Mouse (Mus musculus): ENCODE data around the gene Gm17455. TPM values are rescaled to one million over a fixed set of nuclear protein-coding genes. Genes with fewer than 3 reads are reported as not detected.
A peak's percentile ranks its signal among the peaks of the same experiment; 100 is the strongest.

Gm17455 gene
- total RNA-seq, 2 experiments from 2014 or later = 1.4 to 2.1 TPM

- intact Hi-C loops (cut with DNase I) = no loop called here
- DNase-seq (ENCODE audit: extremely low spot score in 1 of 2, low spot score in 2 of 2) = no peak
These were observed 27.7 kb upstream of the Gm17455 start for GRCm38 (mm10) chr10:60371596-60372386.

GRCm38 (mm10) chr10:60373543-60373936 lies 26.0 kb upstream of the Gm17455 start:
- no peak for DNase-seq (ENCODE audit: extremely low spot score in 1 of 2, low spot score in 2 of 2)
- intact Hi-C loops (cut with DNase I) = no loop called here

- peak in 1 of 2 experiments; percentile 59 for DNase-seq (ENCODE audit: extremely low spot score in 1 of 2, low spot score in 2 of 2)
- intact Hi-C loops (cut with DNase I) = no loop called here
These were observed 25.5 kb upstream of the Gm17455 start for GRCm38 (mm10) chr10:60373937-60374578.

- intact Hi-C loops (cut with DNase I) = no loop called here
- DNase-seq (ENCODE audit: extremely low spot score in 1 of 2, low spot score in 2 of 2) = no peak
These were observed 22.8 kb upstream of the Gm17455 start for GRCm38 (mm10) chr10:60376704-60377103.

GRCm38 (mm10) chr10:60379419-60379957 lies 20.0 kb upstream of the Gm17455 start:
- no peak for DNase-seq (ENCODE audit: extremely low spot score in 1 of 2, low spot score in 2 of 2)
- intact Hi-C loops (cut with DNase I) = no loop called here

- no peak for DNase-seq (ENCODE audit: extremely low spot score in 1 of 2, low spot score in 2 of 2)
- intact Hi-C loops (cut with DNase I) = no loop called here
These were observed 19.3 kb upstream of the Gm17455 start for GRCm38 (mm10) chr10:60380229-60380628.

GRCm38 (mm10) chr10:60381142-60381925 lies 18.2 kb upstream of the Gm17455 start:
- no peak for DNase-seq (ENCODE audit: extremely low spot score in 1 of 2, low spot score in 2 of 2)
- intact Hi-C loops (cut with DNase I) = no loop called here

- intact Hi-C loops (cut with DNase I) = no loop called here
- no peak for DNase-seq (ENCODE audit: extremely low spot score in 1 of 2, low spot score in 2 of 2)
These were observed 11.2 kb upstream of the Gm17455 start for GRCm38 (mm10) chr10:60388332-60388731.

- intact Hi-C loops (cut with DNase I) = no loop called here
- DNase-seq (ENCODE audit: extremely low spot score in 1 of 2, low spot score in 2 of 2) = no peak
These were observed 10.1 kb upstream of the Gm17455 start for GRCm38 (mm10) chr10:60389447-60389865.

- DNase-seq (ENCODE audit: extremely low spot score in 1 of 2, low spot score in 2 of 2) = no peak
- intact Hi-C loops (cut with DNase I) = no loop called here
These were observed 9.2 kb upstream of the Gm17455 start for GRCm38 (mm10) chr10:60390177-60390903.

GRCm38 (mm10) chr10:60390904-60391420 lies 8.6 kb upstream of the Gm17455 start:
- intact Hi-C loops (cut with DNase I) = no loop called here

GRCm38 (mm10) chr10:60391661-60392060 lies 7.9 kb upstream of the Gm17455 start:
- intact Hi-C loops (cut with DNase I) = no loop called here
- no peak for DNase-seq (ENCODE audit: extremely low spot score in 1 of 2, low spot score in 2 of 2)

More at GRCm38 (mm10) chr10:60390904-60391420, 8.6 kb upstream of the Gm17455 start:
- no peak for DNase-seq (ENCODE audit: extremely low spot score in 1 of 2, low spot score in 2 of 2)

- peak in 1 of 2 experiments; percentile 35 for DNase-seq (ENCODE audit: extremely low spot score in 1 of 2, low spot score in 2 of 2)
- intact Hi-C loops (cut with DNase I) = no loop called here
These were observed 4.6 kb upstream of the Gm17455 start for GRCm38 (mm10) chr10:60394936-60395335.

GRCm38 (mm10) chr10:60395605-60396004 lies 3.9 kb upstream of the Gm17455 start:
- intact Hi-C loops (cut with DNase I) = no loop called here
- DNase-seq (ENCODE audit: extremely low spot score in 1 of 2, low spot score in 2 of 2) = no peak

- intact Hi-C loops (cut with DNase I) = no loop called here
These were observed 1.3 kb upstream of the Gm17455 start for GRCm38 (mm10) chr10:60398051-60398814.

GRCm38 (mm10) chr10:60400507-60401295 lies 1.2 kb downstream of the Gm17455 start:
- DNase-seq (ENCODE audit: extremely low spot score in 1 of 2, low spot score in 2 of 2) = no peak
- intact Hi-C loops (cut with DNase I) = no loop called here

More at GRCm38 (mm10) chr10:60398051-60398814, 1.3 kb upstream of the Gm17455 start:
- no peak for DNase-seq (ENCODE audit: extremely low spot score in 1 of 2, low spot score in 2 of 2)
